Mouse (Mus musculus): ENCODE measurements around the gene Eml4.

The Eml4 gene

GRCm38 (mm10) chr17:83344226-83344625, 6.5 kb upstream of the Eml4 start:
- DNase-seq (ENCODE audit: low spot score), result no peak

GRCm38 (mm10) chr17:83348056-83348822, 2.5 kb upstream of the Eml4 start:
- DNase-seq (ENCODE audit: low spot score), result no peak

GRCm38 (mm10) chr17:83351119-83351531, 394 bp downstream of the Eml4 start:
- DNase-seq (ENCODE audit: low spot score), result no peak

GRCm38 (mm10) chr17:83351601-83352413, 1.1 kb downstream of the Eml4 start:
- DNase-seq (ENCODE audit: low spot score), result no peak

- DNase-seq (ENCODE audit: low spot score), result no peak
Measured at GRCm38 (mm10) chr17:83352456-83352855, 1.7 kb downstream of the Eml4 start.

- no peak for DNase-seq (ENCODE audit: low spot score)
Measured at GRCm38 (mm10) chr17:83353011-83353410, 2.3 kb downstream of the Eml4 start.

- DNase-seq (ENCODE audit: low spot score), result no peak
Measured at GRCm38 (mm10) chr17:83353460-83353859, 2.7 kb downstream of the Eml4 start.

- DNase-seq (ENCODE audit: low spot score), result no peak
Measured at GRCm38 (mm10) chr17:83355481-83355880, 4.8 kb downstream of the Eml4 start.

GRCm38 (mm10) chr17:83359934-83360333, 9.2 kb downstream of the Eml4 start:
- DNase-seq (ENCODE audit: low spot score), result no peak

- DNase-seq (ENCODE audit: low spot score), result no peak
Measured at GRCm38 (mm10) chr17:83360796-83361566, 10.2 kb downstream of the Eml4 start.

GRCm38 (mm10) chr17:83363081-83363480, 12.3 kb downstream of the Eml4 start:
- DNase-seq (ENCODE audit: low spot score), result no peak

GRCm38 (mm10) chr17:83364296-83364695, 13.6 kb downstream of the Eml4 start:
- DNase-seq (ENCODE audit: low spot score), result no peak

GRCm38 (mm10) chr17:83365130-83365529, 14.4 kb downstream of the Eml4 start:
- no peak for DNase-seq (ENCODE audit: low spot score)

GRCm38 (mm10) chr17:83365614-83366355, 15.1 kb downstream of the Eml4 start:
- DNase-seq (ENCODE audit: low spot score), result no peak

GRCm38 (mm10) chr17:83367387-83367786, 16.7 kb downstream of the Eml4 start:
- no peak for DNase-seq (ENCODE audit: low spot score)

GRCm38 (mm10) chr17:83374123-83374522, 23.4 kb downstream of the Eml4 start:
- DNase-seq (ENCODE audit: low spot score), result no peak

GRCm38 (mm10) chr17:83375848-83376247, 25.1 kb downstream of the Eml4 start:
- no peak for DNase-seq (ENCODE audit: low spot score)

GRCm38 (mm10) chr17:83376801-83377200, 26.1 kb downstream of the Eml4 start:
- DNase-seq (ENCODE audit: low spot score), result no peak

GRCm38 (mm10) chr17:83377755-83378443, 27.2 kb downstream of the Eml4 start:
- no peak for DNase-seq (ENCODE audit: low spot score)

GRCm38 (mm10) chr17:83378444-83378762, 27.7 kb downstream of the Eml4 start:
- no peak for DNase-seq (ENCODE audit: low spot score)

- no peak for DNase-seq (ENCODE audit: low spot score)
Measured at GRCm38 (mm10) chr17:83379366-83379765, 28.6 kb downstream of the Eml4 start.

Data from left cerebral cortex, adult 11 months (tissue).